Comparison of ENCODE assay signal across 34 mouse cellular contexts in genomic region chr3:107127667-107128066, GRCm38 (mm10). TPM values are rescaled to one million over a fixed set of nuclear protein-coding genes. Genes with fewer than 3 reads are reported as not detected.
DNase-seq lines count a peak whose midpoint lies in the region; ATAC-seq and TF ChIP-seq lines count a peak whose summit lies in the region.
"Had no signal": no experiment of that assay in that cellular context is flagged by ENCODE, and none has a peak within 500 bp of the region (broad histone marks: within the 10 kb centered on the region; RNA-seq: fewer than 3 reads in every experiment).

No protein-coding gene starts in this region.

- no peak for TF ChIP-seq CTCF in layer of hippocampus, adult 2 months (conservative IDR thresholded peaks at IDR 0.05)

- WGBS in lung, embryonic 15.5 days: 63% methylated on average over 1 of the region's 1 CpGs
- WGBS in neural tube, embryonic 15.5 days: 87% methylated on average over 1 of the region's 1 CpGs

- H3K9me3 ChIP-seq in lung, embryonic 15.5 days: no peaks in the 10 kb centered on the region
- H3K9me3 ChIP-seq in neural tube, embryonic 15.5 days (replicated peaks): no peaks in the 10 kb centered on the region
- H3K9me3 ChIP-seq: embryonic facial prominence, embryonic 10.5 days; embryonic facial prominence, embryonic 13.5 days; forebrain, embryonic 12.5 days; forebrain, embryonic 15.5 days; heart, embryonic 10.5 days; heart, embryonic 13.5 days; hindbrain, embryonic 12.5 days; hindbrain, embryonic 15.5 days had no signal

- no peak overlapping the region for H3K9ac ChIP-seq in lung, embryonic 15.5 days
- no peak overlapping the region for H3K9ac ChIP-seq in neural tube, embryonic 15.5 days (replicated peaks)
- H3K9ac ChIP-seq: embryonic facial prominence, embryonic 13.5 days; forebrain, embryonic 12.5 days; forebrain, embryonic 15.5 days; heart, embryonic 13.5 days; hindbrain, embryonic 12.5 days; hindbrain, embryonic 15.5 days had no signal

- H3K27me3 ChIP-seq in lung, embryonic 15.5 days: no peaks in the 10 kb centered on the region
- no peaks in the 10 kb centered on the region for H3K27me3 ChIP-seq in neural tube, embryonic 15.5 days (replicated peaks)
- H3K27me3 ChIP-seq: embryonic facial prominence, embryonic 13.5 days; forebrain, embryonic 12.5 days; forebrain, embryonic 15.5 days; heart, embryonic 13.5 days; hindbrain, embryonic 12.5 days; hindbrain, embryonic 15.5 days had no signal

- H3K36me3 ChIP-seq in lung, embryonic 15.5 days: no peaks in the 10 kb centered on the region
- no peaks in the 10 kb centered on the region for H3K36me3 ChIP-seq in neural tube, embryonic 15.5 days
- H3K36me3 ChIP-seq: embryonic facial prominence, embryonic 10.5 days; embryonic facial prominence, embryonic 13.5 days; forebrain, embryonic 12.5 days; forebrain, embryonic 15.5 days; heart, embryonic 10.5 days; heart, embryonic 13.5 days; hindbrain, embryonic 12.5 days; hindbrain, embryonic 15.5 days had no signal

- peaks cover 20% of the 10 kb centered on the region for H3K4me1 ChIP-seq in lung, embryonic 15.5 days
- peaks cover 12% of the 10 kb centered on the region; the same call in 1 of the 2 replicates for H3K4me1 ChIP-seq in neural tube, embryonic 15.5 days
- H3K4me1 ChIP-seq: embryonic facial prominence, embryonic 10.5 days; embryonic facial prominence, embryonic 13.5 days had no signal

- H3K27ac ChIP-seq in layer of hippocampus, adult 2 months: peak overlapping the region; percentile 81
- peak overlapping the region; percentile 88 for H3K27ac ChIP-seq in lung, embryonic 15.5 days
- no peak overlapping the region for H3K27ac ChIP-seq in neural tube, embryonic 15.5 days (replicated peaks)
- H3K27ac ChIP-seq: embryonic facial prominence, embryonic 10.5 days; embryonic facial prominence, embryonic 13.5 days; forebrain, embryonic 12.5 days; forebrain, embryonic 15.5 days; heart, adult 2 months; heart, embryonic 10.5 days; heart, embryonic 13.5 days; hindbrain, embryonic 12.5 days; hindbrain, embryonic 15.5 days had no signal

- no peak overlapping the region for H3K4me3 ChIP-seq in layer of hippocampus, adult 2 months
- no peak overlapping the region for H3K4me3 ChIP-seq in lung, embryonic 15.5 days
- H3K4me3 ChIP-seq in neural tube, embryonic 15.5 days (replicated peaks): no peak overlapping the region
- H3K4me3 ChIP-seq: embryonic facial prominence, embryonic 10.5 days; embryonic facial prominence, embryonic 13.5 days; erythroblast, embryonic 14.5 days; forebrain, embryonic 12.5 days; forebrain, embryonic 15.5 days; heart, adult 2 months; heart, embryonic 10.5 days; heart, embryonic 13.5 days; hindbrain, embryonic 12.5 days; hindbrain, embryonic 15.5 days had no signal

- H3K4me2 ChIP-seq in lung, embryonic 15.5 days: no peak overlapping the region
- no peak overlapping the region for H3K4me2 ChIP-seq in neural tube, embryonic 15.5 days
- H3K4me2 ChIP-seq: embryonic facial prominence, embryonic 13.5 days; forebrain, embryonic 12.5 days; forebrain, embryonic 15.5 days; heart, embryonic 13.5 days; hindbrain, embryonic 12.5 days; hindbrain, embryonic 15.5 days had no signal

- DNase-seq in layer of hippocampus, adult 2 months (ENCODE audit: low spot score in 2 of 2): no peak
- no peak for DNase-seq in layer of hippocampus, adult 8-10 months (ENCODE audit: low spot score in 2 of 2)
- no peak for DNase-seq in lung, postnatal 14 days
- peak; percentile 26 for DNase-seq in lung, postnatal 25 days (ENCODE audit: low spot score)
- DNase-seq in lung, postnatal 4 days: no peak
- DNase-seq: adrenal gland, adult 2 months; adrenal gland, postnatal 14 days; cerebellum, adult 11 months; cerebellum, adult 9-11 months; cerebellum, postnatal 25 days; embryo, embryonic 11 days; gastrocnemius, postnatal 25 days; heart, adult 2 months; heart, postnatal 14 days had no signal

- ATAC-seq in lung, embryonic 15.5 days (ENCODE audit: borderline replicate concordance, extremely low read depth, low FRiP score, low TSS enrichment): 0 out of 2 replicates have a peak, but pooled peaks have one; percentile 38
- ATAC-seq in neural tube, embryonic 15.5 days (ENCODE audit: low FRiP score): no peak
- ATAC-seq: CD4-positive, CD25-positive, alpha-beta regulatory T cell, adult 4 months had no signal

RNA-seq across cellular contexts. Expression of gene Kcna2, which starts 26.7 kb away (rescaled TPM):
- 10 to 100 TPM; 89.7 to 94.9 TPM for total RNA-seq in layer of hippocampus, adult 2 months (2021)
- 100 to 1,000 TPM in 2 of 4 experiments, 10 to 100 TPM in 2; 84.2 to 114 (median 96.6) TPM for total RNA-seq in layer of hippocampus, adult 8-10 months (2022)
- polyA plus RNA-seq in lung, embryonic 15.5 days (2015; fragmentation: Nextera tagmentation; extraction: Ambion mirVana): 0.47 and 0.61 TPM in 2 replicates
- polyA plus RNA-seq in neural tube, embryonic 15.5 days (2015; fragmentation: Nextera tagmentation; extraction: Ambion mirVana): 1.8 and 2.0 TPM in 2 replicates
- total RNA-seq: common myeloid progenitor, adult 5-6 weeks; hematopoietic stem cell, adult 5-6 weeks; MEL had no signal
- polyA plus RNA-seq: C2C12; heart, embryonic 10.5 days had no signal

RNA-seq across cellular contexts. Expression of gene Kcna10, which starts 55.2 kb away (rescaled TPM):
- total RNA-seq in layer of hippocampus, adult 2 months (2021): not detected
- total RNA-seq in layer of hippocampus, adult 8-10 months (2022): not detected
- polyA plus RNA-seq in lung, embryonic 15.5 days (2015; fragmentation: Nextera tagmentation; extraction: Ambion mirVana): not detected in 2 replicates
- not detected in 2 replicates for polyA plus RNA-seq in neural tube, embryonic 15.5 days (2015; fragmentation: Nextera tagmentation; extraction: Ambion mirVana)
- total RNA-seq: adrenal gland, adult 2 months; adrenal gland, postnatal 14 days; adrenal gland, postnatal 4 days; common myeloid progenitor, adult 5-6 weeks; gastrocnemius, adult 18-20 months; heart, adult 2 months; heart, postnatal 14 days; hematopoietic stem cell, adult 5-6 weeks; MEL had no signal
- polyA plus RNA-seq: adrenal gland, adult 2 months; C2C12; CD4-positive, CD25-positive, alpha-beta regulatory T cell, adult 4 months; embryonic facial prominence, embryonic 10.5 days; embryonic facial prominence, embryonic 13.5 days; erythroblast, embryonic 14.5 days; forebrain, embryonic 12.5 days; forebrain, embryonic 15.5 days; gonadal fat pad, adult 2 months; heart, adult 2 months; heart, embryonic 10.5 days; heart, embryonic 13.5 days; heart, embryonic 16.5 days; hindbrain, embryonic 12.5 days; hindbrain, embryonic 15.5 days had no signal
